Mouse (Mus musculus) liver, postnatal 0 days (tissue): ENCODE results near the gene Ccl9.

Experiments
- CTCF ChIP-seq: sonication (generic); IDR thresholded peaks from 2 replicates; pipeline ENCODE4 v1.5.1; 2016; ENCODE audit warnings: antibody characterized with exemption, low read depth
- EP300 ChIP-seq: IDR thresholded peaks from 2 replicates; pipeline ENCODE4 v1.6.1; 2016; ENCODE audit warnings: antibody characterized with exemption, low read depth, mild to moderate bottlenecking

GRCm38 (mm10) chr11:83619037-83619436 lies 40.6 kb upstream of the Ccl9 start:
- no peak for TF ChIP-seq EP300
- TF ChIP-seq CTCF = no peak
